Mouse (Mus musculus) CD4-positive, CD25-positive, alpha-beta regulatory T cell, adult 2 months (primary cell): ENCODE results near the gene Cbx5.
A peak's percentile ranks its signal among the peaks of the same experiment; 100 is the strongest.

ENCODE experiments used
- DNase-seq: peaks from one replicate; pipeline ENCODE4 v3.0.0-alpha.2; 2012; ENCODE audit warnings: low read depth, low spot score

Gene Cbx5

GRCm38 (mm10) chr15:103216052-103216451 is 23.6 kb downstream of the Cbx5 start:
- no peak for DNase-seq

GRCm38 (mm10) chr15:103214971-103215907 is 24.4 kb downstream of the Cbx5 start:
- peak; percentile 92 for DNase-seq

DNA sequence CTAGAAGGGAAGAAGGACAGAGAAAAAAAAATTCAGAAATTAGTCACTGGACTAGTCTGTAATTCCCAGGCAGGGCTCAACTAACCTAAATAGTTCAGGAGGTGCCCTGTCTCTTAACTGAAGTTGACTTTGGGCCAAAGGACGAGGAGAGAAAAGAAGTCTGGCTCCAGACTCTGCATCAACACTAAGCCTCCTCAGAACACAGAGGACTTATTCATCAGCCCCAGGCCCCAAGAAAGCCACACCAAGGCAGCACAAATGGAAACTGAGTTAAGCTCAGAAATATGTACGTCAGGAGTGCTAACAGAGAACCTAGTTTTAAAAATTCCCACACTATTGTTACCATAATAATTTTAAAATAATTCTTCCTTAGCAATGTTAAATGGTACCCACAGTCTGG is 25.5 kb downstream of the Cbx5 start:
- DNase-seq, result no peak

DNA sequence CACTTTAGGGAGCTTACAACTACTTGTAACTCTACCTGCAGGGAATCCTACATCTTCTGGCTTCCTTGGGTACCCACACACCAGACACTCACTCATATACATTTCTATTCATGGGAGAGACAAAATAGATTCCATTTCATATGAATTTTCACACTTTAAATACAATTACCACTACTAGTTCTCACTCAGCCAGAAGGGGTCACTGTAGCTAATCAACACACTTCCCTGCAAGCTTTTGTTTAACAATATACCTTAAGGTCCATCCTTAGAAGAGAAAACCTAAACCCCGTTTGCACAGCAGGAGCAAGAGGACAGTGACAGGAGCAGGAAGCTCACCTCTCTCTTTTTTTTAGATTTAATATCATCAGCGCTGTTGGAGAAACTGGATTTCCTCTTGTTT is 34.5 kb downstream of the Cbx5 start:
- DNase-seq, result peak; percentile 59

GRCm38 (mm10) chr15:103202088-103202793 is 37.4 kb downstream of the Cbx5 start:
- no peak for DNase-seq

- DNase-seq, result no peak
These were observed 41.8 kb downstream of the Cbx5 start for GRCm38 (mm10) chr15:103197785-103198184.

DNA sequence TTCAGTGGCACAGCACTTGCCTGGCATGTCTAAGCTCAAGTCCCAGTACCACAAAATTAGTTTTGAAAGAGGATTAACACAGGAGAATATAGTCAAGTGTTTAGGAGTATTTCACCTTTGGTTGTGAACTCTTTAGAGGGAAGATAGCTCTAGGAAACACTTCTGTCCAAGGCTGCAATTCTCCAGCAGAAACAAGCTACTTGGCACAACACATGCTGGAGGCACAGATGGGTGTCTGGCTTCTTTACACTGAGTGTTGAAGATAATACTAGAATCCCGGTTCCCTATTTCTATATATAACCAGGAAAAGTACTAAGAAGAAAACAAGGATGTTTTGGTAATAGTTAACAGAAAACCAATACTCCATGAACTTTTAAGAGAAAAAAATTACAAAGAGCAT is 42.8 kb downstream of the Cbx5 start:
- no peak for DNase-seq

- no peak for DNase-seq
These were observed 46.0 kb downstream of the Cbx5 start for GRCm38 (mm10) chr15:103193606-103194005.

DNA sequence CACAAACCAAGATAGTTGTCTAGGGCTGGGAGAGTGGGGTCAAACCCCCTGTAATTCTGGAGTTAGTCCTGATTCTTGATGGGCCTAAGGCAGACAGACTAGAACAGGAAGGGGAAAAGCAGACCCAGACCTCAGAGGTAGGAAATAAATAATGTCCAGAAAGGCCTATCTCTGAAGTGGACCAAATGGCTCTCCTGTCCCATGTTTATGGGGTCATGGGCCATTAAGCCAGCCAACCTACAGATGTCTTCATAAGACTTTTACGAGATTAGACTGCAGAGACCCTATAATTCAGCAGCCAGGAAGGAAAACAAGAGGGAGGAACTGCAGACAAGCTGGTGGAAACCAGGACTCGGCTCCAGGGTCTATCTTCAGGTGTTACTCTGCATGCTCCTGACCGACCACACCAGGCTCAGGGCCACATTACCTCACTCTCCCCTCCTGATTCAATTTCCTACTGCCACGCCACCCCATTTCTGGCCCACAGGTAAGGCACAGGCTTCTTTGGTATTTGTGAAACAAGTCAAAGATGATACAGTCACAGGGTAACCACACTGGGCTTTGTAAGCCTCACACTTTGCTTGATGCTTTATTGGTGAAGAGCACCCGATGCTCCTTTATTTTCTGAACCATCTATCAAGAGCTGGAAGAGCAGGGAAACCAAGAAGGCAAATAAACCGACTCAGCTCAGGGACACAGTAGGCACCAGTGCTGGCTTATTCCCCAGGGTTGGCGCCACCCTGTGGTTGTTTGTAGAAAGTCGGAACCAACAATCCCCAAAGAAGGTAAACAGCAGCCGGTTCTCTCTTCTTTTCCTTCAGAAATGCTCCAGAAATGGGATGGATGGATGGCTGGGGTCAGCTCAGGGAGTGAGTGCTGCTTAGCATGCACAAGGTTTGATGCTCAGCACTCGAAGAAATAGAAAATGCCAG is 48.8 kb downstream of the Cbx5 start:
- DNase-seq, result peak; percentile 63

DNA sequence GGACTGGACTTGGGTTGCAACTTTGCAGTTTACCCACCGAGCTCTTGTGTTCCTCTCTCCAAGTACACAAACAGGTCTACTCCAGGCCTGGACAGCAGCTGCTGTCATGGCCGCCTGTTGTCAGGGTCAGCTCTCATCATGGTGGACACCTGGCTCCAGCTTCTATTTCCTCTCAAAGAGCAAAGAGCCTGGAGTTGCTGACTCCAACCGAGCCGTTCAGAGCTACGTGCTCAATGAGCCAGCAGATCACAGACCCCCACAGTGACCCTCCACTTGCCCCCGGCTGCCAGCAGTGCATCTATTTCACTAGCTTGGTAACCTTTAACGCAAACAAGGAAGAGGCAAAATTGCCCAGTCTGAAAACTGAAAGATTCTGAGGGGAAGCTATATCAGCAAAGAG is 49.5 kb downstream of the Cbx5 start:
- DNase-seq, result no peak

- DNase-seq, result no peak
These were observed 51.8 kb downstream of the Cbx5 start for GRCm38 (mm10) chr15:103187803-103188202.

- DNase-seq, result peak; percentile 60
These were observed 54.0 kb downstream of the Cbx5 start for GRCm38 (mm10) chr15:103185462-103186198.

DNA sequence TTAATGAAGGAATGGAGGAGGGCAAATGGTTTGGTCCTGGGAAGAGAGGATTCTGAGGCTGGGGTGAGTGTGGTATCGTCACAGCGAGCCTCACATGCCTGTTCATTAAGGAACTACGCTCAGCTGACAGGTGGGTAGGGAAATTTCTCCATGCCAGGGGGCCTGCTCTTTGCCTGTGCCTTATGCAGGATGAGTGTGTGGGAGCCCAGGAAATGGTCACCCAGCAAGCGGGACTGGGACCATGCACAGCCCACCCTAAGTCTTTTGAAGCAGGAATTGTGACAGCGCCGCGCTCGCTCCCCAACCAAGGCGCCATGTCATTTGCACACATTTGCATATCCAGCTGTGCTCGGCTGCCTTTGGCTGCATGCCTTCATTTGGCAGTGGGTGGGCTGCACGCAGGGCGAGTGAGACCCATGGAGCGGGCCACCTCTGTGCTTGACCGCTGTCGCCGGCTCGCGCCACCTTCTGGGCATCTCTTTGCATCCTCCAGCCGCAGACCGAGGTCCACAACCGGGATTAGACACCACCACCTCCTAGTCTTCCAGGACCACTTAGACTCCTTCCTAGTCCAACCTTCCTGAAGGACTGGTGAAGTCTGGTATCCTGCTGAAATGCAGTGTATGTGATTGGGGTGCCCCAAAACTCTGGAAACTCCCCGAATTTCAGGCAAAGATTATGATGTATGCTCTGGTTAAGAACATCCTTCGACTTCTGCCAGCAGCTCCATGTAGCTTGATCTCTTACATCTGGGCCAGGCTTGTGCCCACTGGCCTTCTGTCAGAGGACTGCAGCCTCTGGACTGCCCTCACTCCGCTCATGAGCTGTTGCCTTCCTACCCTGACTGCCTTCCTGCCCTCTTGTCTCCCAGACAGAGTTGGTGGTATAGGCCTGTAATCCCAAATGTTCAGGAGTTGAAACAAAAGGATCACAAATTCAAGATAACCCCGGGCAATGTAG is 55.7 kb downstream of the Cbx5 start:
- no peak for DNase-seq

DNA sequence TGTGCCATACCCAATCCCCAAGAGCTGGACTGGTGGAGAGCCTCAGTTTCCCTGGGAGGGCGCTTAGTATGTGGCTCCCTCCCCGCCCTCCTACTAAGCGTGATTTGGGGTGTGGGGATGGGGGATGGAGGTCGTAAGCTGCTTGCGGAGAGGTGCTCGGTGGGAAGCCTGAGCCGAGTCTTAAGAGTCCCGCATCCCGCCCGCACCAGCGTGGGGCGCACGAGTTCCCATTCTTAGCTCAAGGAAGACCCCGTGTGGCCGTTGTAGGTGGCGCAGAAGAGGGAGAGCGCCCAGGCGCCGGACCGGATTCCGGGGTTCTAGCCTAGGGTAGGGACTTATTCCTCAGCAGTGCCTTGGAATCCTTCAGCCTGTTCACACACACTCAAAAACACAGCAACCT is 56.5 kb downstream of the Cbx5 start:
- peak; percentile 77 for DNase-seq

- DNase-seq, result peak; percentile 94
These were observed 57.3 kb downstream of the Cbx5 start for GRCm38 (mm10) chr15:103182166-103182790.

DNA sequence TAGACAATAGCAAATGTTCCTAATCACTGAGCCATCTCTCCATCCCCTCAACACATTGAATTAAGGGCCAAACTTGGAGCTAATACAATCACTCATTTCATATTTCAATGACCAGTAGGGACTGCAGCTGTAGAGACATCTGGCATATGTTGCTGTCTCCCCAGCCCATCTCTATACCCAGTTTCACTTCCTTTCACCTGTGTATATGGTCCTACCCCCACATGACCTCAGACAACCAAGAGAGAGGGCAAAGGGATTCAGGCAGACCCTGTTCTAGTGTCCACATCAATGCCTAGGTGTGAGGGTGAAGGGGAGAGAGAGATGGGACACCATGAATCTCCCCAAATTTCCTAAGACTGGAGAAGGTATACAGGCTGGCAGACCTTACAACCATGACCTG is 59.2 kb downstream of the Cbx5 start:
- no peak for DNase-seq

DNA sequence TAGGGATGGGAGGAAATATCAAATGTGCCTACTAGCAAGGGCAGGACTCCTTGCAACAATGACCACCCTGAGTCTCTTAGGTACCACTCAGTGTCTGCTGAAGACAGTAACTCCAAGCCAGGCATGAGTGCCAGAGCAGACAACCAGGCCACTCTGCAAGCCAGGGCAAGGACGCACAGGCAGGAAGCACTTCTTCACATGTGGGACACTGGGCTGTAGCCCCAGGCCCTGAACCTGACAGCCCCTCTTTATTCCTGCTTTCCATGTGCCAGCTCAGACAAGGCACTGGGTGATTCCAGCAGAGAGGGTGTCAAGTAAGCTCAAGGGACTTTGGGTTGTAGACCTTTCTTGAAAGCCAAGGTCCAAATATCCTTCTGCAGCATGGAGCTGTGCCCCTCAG is 60.8 kb downstream of the Cbx5 start:
- no peak for DNase-seq

DNA sequence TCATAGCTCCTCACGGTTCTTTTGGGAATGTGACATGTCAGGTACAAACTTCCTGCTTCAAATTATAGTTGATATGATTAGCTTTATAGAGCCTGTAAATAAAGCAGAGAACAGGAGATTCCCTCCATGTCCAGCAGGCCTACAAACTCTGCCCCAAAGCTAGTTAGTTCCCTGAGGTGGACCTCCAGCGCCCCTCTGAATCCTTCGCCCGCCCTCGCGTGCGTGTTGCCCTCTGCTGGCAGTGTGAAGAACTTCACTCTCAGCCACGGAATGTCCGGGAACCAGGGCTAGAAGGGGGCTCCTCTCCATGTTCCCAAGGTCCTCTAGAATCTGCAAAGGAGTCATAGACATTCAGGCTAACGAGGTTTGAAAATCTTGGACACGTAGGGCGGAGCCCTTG is 61.5 kb downstream of the Cbx5 start:
- peak; percentile 67 for DNase-seq

DNA sequence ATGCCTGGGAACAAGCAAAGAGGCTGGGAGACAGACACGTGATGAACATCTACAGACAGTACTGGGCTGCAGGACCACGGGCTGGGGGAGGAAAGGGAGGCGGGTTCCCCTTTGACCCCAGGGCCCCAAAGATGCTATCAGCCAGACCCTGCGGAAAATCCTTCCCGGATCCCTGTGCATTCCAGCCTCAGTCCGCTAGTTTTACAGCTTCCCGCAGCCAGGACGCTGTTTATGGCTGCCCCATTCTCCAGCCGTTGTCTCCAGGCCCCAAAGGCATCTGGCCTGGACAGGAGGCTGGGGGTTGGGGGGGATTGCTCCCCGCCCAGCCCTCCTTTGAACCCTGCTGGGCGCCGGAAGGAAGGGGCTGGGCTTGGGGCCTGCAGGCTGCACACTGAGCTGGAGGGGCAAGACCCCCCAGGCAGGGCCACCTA is 62.0 kb downstream of the Cbx5 start:
- no peak for DNase-seq
